Mouse (Mus musculus): ENCODE results near the gene Vhl. TPM values are rescaled to one million over a fixed set of nuclear protein-coding genes. Genes with fewer than 3 reads are reported as not detected.
A peak's percentile ranks its signal among the peaks of the same experiment; 100 is the strongest.

The Vhl gene
- polyA plus RNA-seq, 1 experiment from 2014 or later: 8.7 TPM

DNA sequence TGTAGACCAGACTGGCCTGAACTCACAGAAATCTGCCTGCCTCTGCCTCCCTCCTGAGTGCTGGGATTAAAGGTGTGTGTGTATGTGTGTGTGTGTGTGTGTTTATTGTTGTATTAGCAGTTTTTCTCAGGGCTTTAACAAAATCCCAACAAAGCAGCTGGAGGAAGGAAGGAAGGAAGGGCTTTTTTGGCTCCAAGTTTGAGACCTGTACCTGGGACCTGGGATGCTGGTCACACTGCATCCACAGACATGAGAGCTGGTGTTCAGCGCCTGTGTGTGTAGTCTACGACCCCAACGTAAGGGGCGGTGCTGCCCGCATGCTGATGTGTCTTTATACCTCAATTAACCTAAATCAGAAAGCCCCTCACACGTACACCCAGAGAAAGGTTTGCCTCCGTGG lies 29.8 kb downstream of the Vhl start:
- Histone ChIP-seq H3K27ac (replicated peaks) (0 out of 2 replicates have a peak overlapping the region, but pooled peaks have one; percentile 19), H3K27me3 (no peaks in the 10 kb centered on the region), H3K4me2 (no peak overlapping the region), H3K9me3 (replicated peaks) (no peaks in the 10 kb centered on the region), H3K4me3 (replicated peaks) (no peak overlapping the region), H3K4me1 (replicated peaks) (peaks cover 66% of the 10 kb centered on the region), H3K36me3 (replicated peaks) (peaks cover 5% of the 10 kb centered on the region; the same call in 1 of the 2 replicates), H3K9ac (no peak overlapping the region)
- WGBS (ENCODE audit: insufficient replicate concordance): 79% methylated on average over 7 of the region's 7 CpGs
- ATAC-seq (ENCODE audit: insufficient read depth): no peak

DNA sequence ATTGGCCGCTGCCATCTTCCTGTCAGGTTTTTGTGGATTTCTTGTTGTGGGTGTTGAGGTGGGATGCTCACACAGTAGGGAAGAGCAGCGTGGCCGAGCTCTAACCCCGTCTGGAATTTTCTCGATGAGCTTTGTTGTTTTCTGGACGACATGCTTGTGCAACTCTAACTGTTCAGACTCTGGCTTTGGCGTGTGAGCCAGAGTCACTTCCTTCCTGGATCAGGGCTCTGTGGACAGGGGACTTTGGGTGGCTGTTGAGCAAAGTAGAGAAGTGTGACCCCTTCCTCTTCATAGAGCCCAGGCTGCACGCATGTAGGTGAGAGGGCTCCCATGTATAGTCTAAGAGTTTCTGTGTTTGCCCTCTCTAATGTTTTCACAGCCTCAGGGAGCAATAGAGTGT lies 30.3 kb downstream of the Vhl start:
- Histone ChIP-seq H3K4me3 (replicated peaks) (no peak overlapping the region), H3K36me3 (replicated peaks) (peaks cover 5% of the 10 kb centered on the region; the same call in 1 of the 2 replicates), H3K27me3 (no peaks in the 10 kb centered on the region), H3K27ac (replicated peaks) (0 out of 2 replicates have a peak overlapping the region, but pooled peaks have one; percentile 19), H3K4me1 (replicated peaks) (peaks cover 65% of the 10 kb centered on the region), H3K4me2 (no peak overlapping the region; the same call in 1 of the 2 replicates), H3K9me3 (replicated peaks) (no peaks in the 10 kb centered on the region), H3K9ac (no peak overlapping the region)
- no peak for ATAC-seq (ENCODE audit: insufficient read depth)
- 28% methylated on average over 8 of the region's 8 CpGs for WGBS (ENCODE audit: insufficient replicate concordance)

DNA sequence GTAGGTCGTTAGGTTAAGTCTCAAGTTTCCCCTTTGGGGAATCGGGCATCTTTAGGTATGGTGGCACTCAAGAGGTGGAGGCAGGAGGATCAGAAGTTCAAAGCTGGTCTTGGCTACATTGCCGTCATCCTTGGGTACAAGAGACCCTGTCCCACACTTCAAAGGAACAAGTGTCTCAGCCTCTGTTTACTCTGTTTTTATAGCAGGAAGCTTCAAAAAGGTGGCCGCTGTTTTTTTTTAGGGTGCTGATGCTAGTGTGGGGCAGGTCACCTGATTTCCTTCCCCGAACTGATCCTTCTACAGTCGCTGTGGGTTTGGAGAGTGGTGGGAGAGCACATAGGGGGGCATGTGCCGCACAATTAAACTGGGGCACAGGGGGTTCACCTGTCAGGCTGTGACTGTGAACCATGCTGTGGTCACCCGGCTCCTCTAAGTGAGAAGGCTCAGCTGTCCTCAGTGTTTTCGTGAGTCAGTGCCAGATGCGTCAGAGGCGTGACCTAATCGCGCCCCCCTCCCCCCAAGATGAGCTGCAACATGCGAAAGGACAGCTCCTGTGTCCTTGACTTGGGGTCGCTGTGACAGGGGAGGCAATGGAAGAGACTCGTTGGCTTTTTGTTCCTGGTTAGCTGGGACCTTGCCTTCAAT lies 31.1 kb downstream of the Vhl start:
- H3K36me3 ChIP-seq (replicated peaks): peaks cover 5% of the 10 kb centered on the region; the same call in 1 of the 2 replicates
- H3K4me2 ChIP-seq: no peak overlapping the region
- no peaks in the 10 kb centered on the region for H3K9me3 ChIP-seq (replicated peaks)
- H3K27ac ChIP-seq (replicated peaks): no peak overlapping the region
- no peak overlapping the region for H3K4me3 ChIP-seq (replicated peaks)
- peaks cover 65% of the 10 kb centered on the region for H3K4me1 ChIP-seq (replicated peaks)
- WGBS (ENCODE audit: insufficient replicate concordance): 59% methylated on average over 16 of the region's 16 CpGs
- no peaks in the 10 kb centered on the region for H3K27me3 ChIP-seq
- H3K9ac ChIP-seq: no peak overlapping the region
- no peak for ATAC-seq (ENCODE audit: insufficient read depth)

DNA sequence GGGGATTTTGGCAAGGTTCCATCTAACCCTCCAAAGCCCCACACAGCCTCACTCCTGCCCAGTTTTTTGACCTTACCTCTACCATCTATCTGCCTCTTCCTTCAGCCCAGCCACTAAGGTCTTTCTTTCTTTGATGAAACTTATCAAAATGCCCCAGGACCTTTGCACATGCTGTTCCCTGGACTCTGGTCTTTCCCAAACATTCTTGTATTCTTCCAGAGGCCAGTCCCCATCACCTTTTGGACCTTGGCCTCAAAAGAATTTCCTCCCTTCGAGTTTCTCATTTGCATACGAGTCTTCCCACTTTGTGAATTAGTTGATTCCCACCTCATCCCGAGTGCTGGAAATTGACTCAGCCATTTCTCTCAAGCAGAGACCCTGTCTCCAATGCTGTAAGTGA lies 31.7 kb downstream of the Vhl start:
- Histone ChIP-seq H3K4me3 (replicated peaks) (no peak overlapping the region), H3K4me1 (replicated peaks) (peaks cover 68% of the 10 kb centered on the region), H3K9me3 (replicated peaks) (no peaks in the 10 kb centered on the region), H3K27ac (replicated peaks) (no peak overlapping the region), H3K9ac (no peak overlapping the region), H3K36me3 (replicated peaks) (peaks cover 5% of the 10 kb centered on the region; the same call in 1 of the 2 replicates), H3K4me2 (no peak overlapping the region), H3K27me3 (no peaks in the 10 kb centered on the region)
- 81% methylated on average over 3 of the region's 3 CpGs for WGBS (ENCODE audit: insufficient replicate concordance)
- ATAC-seq (ENCODE audit: insufficient read depth): no peak

DNA sequence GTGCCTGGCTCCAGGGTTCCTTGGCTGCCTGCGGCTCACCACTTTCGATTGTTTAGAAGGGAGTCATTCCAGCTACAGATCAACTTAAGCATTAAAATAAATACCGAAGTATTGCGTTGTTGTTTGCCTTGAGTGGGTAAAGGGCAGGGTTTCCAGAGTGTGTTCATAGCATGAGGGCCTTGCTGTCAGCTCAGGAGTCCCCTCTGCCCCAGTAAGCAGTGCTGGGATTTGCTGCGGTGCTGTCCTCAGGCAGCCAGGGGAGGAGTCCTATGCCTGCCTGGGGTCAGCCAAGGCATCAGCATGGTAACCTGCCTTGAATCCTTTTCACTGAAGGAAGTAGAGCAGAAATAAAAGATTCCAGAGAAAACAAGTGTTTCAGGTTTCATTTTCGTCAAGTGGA lies 33.1 kb downstream of the Vhl start:
- Histone ChIP-seq H3K27ac (replicated peaks) (0 out of 2 replicates have a peak overlapping the region, but pooled peaks have one; percentile 14), H3K9ac (no peak overlapping the region)
- ATAC-seq (ENCODE audit: insufficient read depth): peak; percentile 61

DNA sequence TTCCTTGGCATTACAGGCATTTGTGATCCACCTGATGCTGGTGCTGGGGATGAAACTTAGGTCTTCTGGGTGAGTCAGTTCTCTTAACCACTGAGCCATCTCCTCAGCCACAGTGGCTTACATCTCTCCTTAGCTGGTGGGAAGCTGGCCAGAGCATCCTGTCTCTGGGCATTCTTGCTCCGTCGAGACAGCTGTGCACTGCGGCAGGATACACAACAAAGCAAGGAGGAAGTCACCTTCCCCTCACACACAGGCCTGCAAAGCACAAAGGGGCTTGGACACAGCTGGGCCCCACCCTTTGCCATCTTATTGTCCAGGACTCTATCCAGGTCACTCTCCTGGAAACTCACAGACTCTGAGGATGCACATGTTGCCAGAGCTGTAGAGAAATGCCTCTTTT lies 34.5 kb downstream of the Vhl start:
- 24% methylated on average over 3 of the region's 3 CpGs for WGBS (ENCODE audit: insufficient replicate concordance)
- Histone ChIP-seq H3K9me3 (replicated peaks) (no peaks in the 10 kb centered on the region), H3K36me3 (replicated peaks) (0 out of 2 replicates have a peak, but pooled peaks cover 5% of the 10 kb centered on the region), H3K27ac (replicated peaks) (no peak overlapping the region), H3K4me3 (replicated peaks) (no peak overlapping the region), H3K4me1 (replicated peaks) (peaks cover 66% of the 10 kb centered on the region), H3K4me2 (no peak overlapping the region), H3K9ac (no peak overlapping the region), H3K27me3 (no peaks in the 10 kb centered on the region)
- no peak for ATAC-seq (ENCODE audit: insufficient read depth)

More for the DNA sequence above, 33.1 kb downstream of the Vhl start:
- Histone ChIP-seq H3K36me3 (replicated peaks) (no peaks in the 10 kb centered on the region), H3K4me2 (no peak overlapping the region), H3K9me3 (replicated peaks) (no peaks in the 10 kb centered on the region), H3K4me1 (replicated peaks) (peaks cover 73% of the 10 kb centered on the region), H3K4me3 (replicated peaks) (no peak overlapping the region), H3K27me3 (no peaks in the 10 kb centered on the region)
- 75% methylated on average over 6 of the region's 6 CpGs for WGBS (ENCODE audit: insufficient replicate concordance)

DNA sequence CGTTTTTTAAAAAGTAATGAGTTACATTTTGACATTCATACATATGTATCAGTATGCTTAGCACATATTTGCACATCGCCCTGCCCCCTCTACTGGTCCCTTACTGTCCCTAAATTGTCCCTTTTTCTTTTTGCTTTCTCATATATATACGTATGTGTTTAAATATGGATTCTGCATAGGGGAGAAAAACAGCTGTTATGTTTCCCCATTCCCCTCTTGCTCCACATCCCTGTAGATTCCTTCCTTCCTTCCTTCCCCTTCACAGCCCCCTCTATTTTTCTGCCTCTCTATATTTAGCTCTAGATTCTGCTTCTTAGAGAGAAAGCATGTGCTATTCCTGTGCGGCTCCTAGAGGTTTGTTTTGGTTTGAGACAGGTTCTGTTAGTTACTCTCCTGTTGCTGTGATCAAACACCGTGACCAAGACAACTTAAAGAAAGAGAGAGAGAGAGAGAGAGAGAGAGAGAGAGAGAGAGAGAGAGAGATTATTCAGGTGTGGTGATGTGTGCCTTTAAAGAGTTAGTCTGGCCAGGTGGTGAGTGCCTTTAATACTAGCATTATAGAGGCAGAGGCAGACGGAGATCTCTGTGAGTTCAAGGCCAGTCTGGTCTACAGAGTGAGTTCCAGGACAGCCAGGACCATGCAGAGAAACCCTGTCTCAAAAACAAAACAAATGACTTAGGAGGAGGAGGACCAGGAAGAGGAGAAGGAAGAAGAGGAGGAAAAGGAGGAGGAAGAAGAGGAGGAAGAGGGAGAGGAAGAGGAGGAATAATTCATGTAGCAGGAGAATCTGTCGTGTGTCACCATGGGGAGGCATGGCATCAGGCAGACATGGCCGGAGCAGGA lies 36.1 kb downstream of the Vhl start:
- H3K9me3 ChIP-seq (replicated peaks): no peaks in the 10 kb centered on the region
- H3K27me3 ChIP-seq: no peaks in the 10 kb centered on the region
- 47% methylated on average over 8 of the region's 8 CpGs for WGBS (ENCODE audit: insufficient replicate concordance)
- no peak overlapping the region for H3K4me2 ChIP-seq
- peaks cover 54% of the 10 kb centered on the region for H3K4me1 ChIP-seq (replicated peaks)
- H3K27ac ChIP-seq (replicated peaks): 0 out of 2 replicates have a peak overlapping the region, but pooled peaks have one; percentile 33
- ATAC-seq (ENCODE audit: insufficient read depth): no peak
- no peak overlapping the region for H3K9ac ChIP-seq
- H3K4me3 ChIP-seq (replicated peaks): no peak overlapping the region
- H3K36me3 ChIP-seq (replicated peaks): 0 out of 2 replicates have a peak, but pooled peaks cover 5% of the 10 kb centered on the region

DNA sequence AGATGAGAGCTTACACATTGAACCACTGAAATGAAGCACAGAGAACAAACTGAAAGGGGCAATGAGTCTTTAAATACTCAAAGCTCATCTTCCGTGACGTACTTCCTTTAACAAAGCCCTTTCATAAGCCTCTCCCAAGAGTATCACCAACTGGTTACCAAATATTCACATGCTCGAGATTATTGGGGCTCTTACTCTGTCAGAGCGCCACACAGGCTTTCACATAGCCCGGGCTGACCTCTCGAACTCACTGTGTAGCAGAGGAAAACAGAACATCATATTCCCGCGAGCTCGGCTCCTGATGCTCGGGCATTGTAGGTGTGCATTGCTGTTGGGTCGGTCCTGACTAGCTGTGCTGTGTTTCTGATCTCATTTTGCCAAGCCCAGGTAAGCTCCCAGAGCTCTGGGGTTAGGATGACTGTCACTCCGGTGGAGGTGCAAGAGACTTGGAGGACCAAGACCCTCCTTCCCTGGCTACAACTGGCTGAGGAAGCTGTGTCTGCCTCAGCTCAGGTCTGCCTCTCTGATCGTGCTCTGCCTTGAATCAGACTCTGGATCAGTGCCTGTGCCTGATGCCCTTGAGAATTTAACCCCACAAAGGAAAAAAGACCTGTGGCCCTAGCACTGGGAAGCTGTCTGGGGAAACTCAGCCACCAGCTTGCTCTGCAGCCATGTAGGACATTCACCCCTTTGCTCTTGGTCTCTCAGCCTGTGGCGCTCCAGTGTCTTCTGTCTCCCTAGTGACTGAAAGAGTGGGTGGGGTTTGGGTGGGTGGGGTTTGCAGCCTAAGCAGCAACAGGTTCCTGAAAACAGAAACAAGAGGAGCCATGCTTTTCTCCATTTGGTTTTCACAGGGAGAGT lies 37.0 kb downstream of the Vhl start:
- WGBS (ENCODE audit: insufficient replicate concordance): 57% methylated on average over 14 of the region's 14 CpGs
- 0 out of 2 replicates have a peak, but pooled peaks cover 5% of the 10 kb centered on the region for H3K36me3 ChIP-seq (replicated peaks)
- no peak overlapping the region for H3K4me2 ChIP-seq
- H3K27ac ChIP-seq (replicated peaks): peak overlapping the region; percentile 45; the same call in 1 of the 2 replicates
- H3K9me3 ChIP-seq (replicated peaks): no peaks in the 10 kb centered on the region
- H3K4me1 ChIP-seq (replicated peaks): peaks cover 51% of the 10 kb centered on the region
- no peak overlapping the region for H3K9ac ChIP-seq
- ATAC-seq (ENCODE audit: insufficient read depth): no peak
- H3K4me3 ChIP-seq (replicated peaks): no peak overlapping the region
- no peaks in the 10 kb centered on the region for H3K27me3 ChIP-seq

DNA sequence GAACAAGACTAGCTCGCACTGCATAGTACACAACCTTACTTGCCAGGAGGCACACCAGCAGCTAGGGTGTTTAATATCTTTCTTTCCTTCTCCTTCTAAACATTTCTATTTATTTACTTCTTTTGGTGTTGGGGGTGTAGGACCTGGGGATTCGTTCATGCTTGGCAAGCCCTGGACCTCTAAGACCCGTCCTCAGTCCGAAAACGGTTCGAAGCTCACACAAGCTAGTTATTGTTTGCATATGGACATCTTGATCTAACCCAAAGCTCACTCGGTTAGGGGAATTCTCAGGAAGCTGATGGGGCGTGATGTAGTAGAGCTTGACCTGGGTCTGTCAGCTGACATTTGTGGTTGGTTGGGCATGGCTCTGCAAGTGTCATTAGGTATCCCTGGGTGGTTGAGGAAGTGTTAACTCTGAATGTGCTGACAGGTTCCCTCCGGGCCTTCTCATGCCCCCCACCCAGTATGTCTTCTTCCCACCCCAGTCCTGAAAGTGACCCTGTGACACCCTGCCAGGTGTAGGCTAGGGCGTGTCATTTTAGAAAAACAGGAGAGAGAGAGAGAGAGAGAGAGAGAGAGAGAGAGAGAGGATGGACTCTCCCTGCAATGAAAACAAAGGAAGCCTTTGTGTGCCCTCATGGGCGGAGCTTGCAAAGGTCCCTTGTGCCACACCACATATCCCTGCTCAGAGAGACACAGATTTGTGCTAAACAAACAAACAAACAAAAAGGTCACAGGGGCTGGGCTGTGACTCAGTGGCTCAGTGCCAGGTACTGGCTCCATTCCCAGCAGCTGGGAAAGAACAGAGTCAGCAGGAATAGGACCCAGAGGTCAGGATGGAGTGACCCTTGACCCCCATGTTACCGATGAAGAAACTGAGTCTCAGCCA lies 37.8 kb downstream of the Vhl start:
- Histone ChIP-seq H3K9me3 (replicated peaks) (no peaks in the 10 kb centered on the region), H3K36me3 (replicated peaks) (0 out of 2 replicates have a peak, but pooled peaks cover 5% of the 10 kb centered on the region), H3K4me3 (replicated peaks) (no peak overlapping the region), H3K27ac (replicated peaks) (peak overlapping the region; percentile 45; the same call in 1 of the 2 replicates), H3K4me1 (replicated peaks) (peaks cover 50% of the 10 kb centered on the region), H3K27me3 (no peaks in the 10 kb centered on the region), H3K4me2 (no peak overlapping the region; the same call in 1 of the 2 replicates), H3K9ac (no peak overlapping the region)
- 49% methylated on average over 12 of the region's 12 CpGs for WGBS (ENCODE audit: insufficient replicate concordance)
- ATAC-seq (ENCODE audit: insufficient read depth): peak; percentile 25; the same call in 1 of the 2 replicates
